Mouse (Mus musculus) adrenal gland, postnatal 36 days (tissue): ENCODE data around the gene Stam. TPM values are rescaled to one million over a fixed set of nuclear protein-coding genes. Genes with fewer than 3 reads are reported as not detected.
A peak's percentile ranks its signal among the peaks of the same experiment; 100 is the strongest.
"Not testable (repeated sequence)": the region's sequence is repeated elsewhere in the genome, so short reads cannot be mapped to it uniquely, and the experiment has no call there.

Source experiments
- DNase-seq, 2 experiments: peaks; one replicate each; pipeline ENCODE4 v3.0.0; 2021; ENCODE audit warnings: mixed read lengths in 1 of 2
- long read RNA-seq, 2 experiments: library from polyadenylated mRNA; stranded (forward); transcript quantifications; one replicate each; pipeline ENCODE4 v2.0.0; 2021; ENCODE audit warnings: borderline sequencing depth in 2 of 2
- total RNA-seq, 2 experiments: library from RNA; stranded (reverse); gene quantifications; 2 replicates each; pipeline ENCODE4 v1.2.3; 2021

Stam gene
- 10 to 100 TPM; 49.1 to 59.1 TPM for total RNA-seq
- long read RNA-seq, experiment 1, full-length matches to known transcripts: 6 of 17 reads
- long read RNA-seq, experiment 1, partial matches to known transcripts: 3 of 17 reads
- long read RNA-seq, experiment 1, other reads (novel, unspliced or antisense): 8 of 17 reads
- long read RNA-seq, experiment 2, full-length matches to known transcripts: 1 of 2 reads
- long read RNA-seq, experiment 2, partial matches to known transcripts: 1 of 2 reads
- long read RNA-seq, experiment 2, other reads (novel, unspliced or antisense): 0 of 2 reads

GRCm38 (mm10) chr2:14073362-14074220 lies at the start of gene Stam:
Gene Stam, plus strand, starts transcription at chr2:14074098.
- peak; percentile 91 to 93 for DNase-seq

GRCm38 (mm10) chr2:14041249-14041648 lies 32.6 kb upstream of the Stam start:
- DNase-seq: no peak

- DNase-seq: no peak
Measured at GRCm38 (mm10) chr2:14043011-14043410, 30.9 kb upstream of the Stam start.

- DNase-seq: no peak
Measured at GRCm38 (mm10) chr2:14043577-14044170, 30.2 kb upstream of the Stam start.

GRCm38 (mm10) chr2:14048381-14048780 lies 25.5 kb upstream of the Stam start:
- DNase-seq: peak; percentile 62 to 76

- DNase-seq: no peak
Measured at GRCm38 (mm10) chr2:14048808-14049207, 25.1 kb upstream of the Stam start.

GRCm38 (mm10) chr2:14053618-14054017 lies 20.3 kb upstream of the Stam start:
- DNase-seq: no peak

GRCm38 (mm10) chr2:14054163-14054562 lies 19.7 kb upstream of the Stam start:
- no peak for DNase-seq

- DNase-seq: peak in 1 of 2 experiments; percentile 7
Measured at GRCm38 (mm10) chr2:14054716-14055115, 19.2 kb upstream of the Stam start.

GRCm38 (mm10) chr2:14055168-14055565 lies 18.7 kb upstream of the Stam start:
- DNase-seq: peak; percentile 74 to 81

GRCm38 (mm10) chr2:14055566-14056331 lies 18.1 kb upstream of the Stam start, which contains the start of gene Hacd1:
Gene Hacd1, minus strand, starts transcription at chr2:14056135.
- DNase-seq: peak; percentile 91

GRCm38 (mm10) chr2:14065704-14066650 lies 7.9 kb upstream of the Stam start:
- DNase-seq: no peak

GRCm38 (mm10) chr2:14069027-14069426 lies 4.9 kb upstream of the Stam start:
- DNase-seq: no peak

GRCm38 (mm10) chr2:14070466-14070865 lies 3.4 kb upstream of the Stam start:
- no peak for DNase-seq

GRCm38 (mm10) chr2:14073008-14073361 lies 913 bp upstream of the Stam start:
- DNase-seq: no peak

GRCm38 (mm10) chr2:14074221-14074901 lies 463 bp downstream of the Stam start:
- no peak for DNase-seq

GRCm38 (mm10) chr2:14078527-14078926 lies 4.6 kb downstream of the Stam start:
- not testable (repeated sequence) for DNase-seq

GRCm38 (mm10) chr2:14100533-14100932 lies 26.6 kb downstream of the Stam start:
- no peak for DNase-seq

- DNase-seq: no peak
Measured at GRCm38 (mm10) chr2:14102603-14103002, 28.7 kb downstream of the Stam start.

GRCm38 (mm10) chr2:14103924-14104323 lies 30.0 kb downstream of the Stam start:
- no peak for DNase-seq
